Mouse (Mus musculus): ENCODE measurements around the gene Dek. TPM values are rescaled to one million over a fixed set of nuclear protein-coding genes. Genes with fewer than 3 reads are reported as not detected.

Gene Dek
- polyA plus RNA-seq, 2 experiments, result 167 to 330 TPM

DNA sequence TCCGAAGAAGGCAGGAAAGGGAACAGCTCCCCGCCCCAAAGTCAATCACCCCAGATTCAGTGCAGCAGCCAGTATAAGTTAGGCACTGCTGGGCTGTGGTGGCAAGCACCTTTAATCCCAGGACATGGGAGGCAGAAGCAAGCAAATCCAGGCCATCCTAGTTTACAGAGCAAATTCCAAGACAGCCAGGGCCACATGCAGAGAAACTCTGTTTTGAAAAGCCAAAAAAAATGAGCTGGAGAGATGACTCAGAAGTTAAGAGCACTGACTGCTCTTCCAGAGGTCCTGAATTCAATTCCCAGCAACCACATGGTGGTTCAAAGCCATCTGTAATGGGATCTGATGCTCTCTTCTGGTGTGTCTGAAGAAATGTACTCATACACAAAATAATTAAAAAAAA lies 12.2 kb downstream of the Dek start:
- ATAC-seq (ENCODE audit: insufficient read depth), result no peak
- TF ChIP-seq EP300 (IDR thresholded peaks at IDR 0.05; ENCODE audit: low read depth) (no peak), CTCF (IDR thresholded peaks at IDR 0.05; ENCODE audit: low read depth) (no peak)

DNA sequence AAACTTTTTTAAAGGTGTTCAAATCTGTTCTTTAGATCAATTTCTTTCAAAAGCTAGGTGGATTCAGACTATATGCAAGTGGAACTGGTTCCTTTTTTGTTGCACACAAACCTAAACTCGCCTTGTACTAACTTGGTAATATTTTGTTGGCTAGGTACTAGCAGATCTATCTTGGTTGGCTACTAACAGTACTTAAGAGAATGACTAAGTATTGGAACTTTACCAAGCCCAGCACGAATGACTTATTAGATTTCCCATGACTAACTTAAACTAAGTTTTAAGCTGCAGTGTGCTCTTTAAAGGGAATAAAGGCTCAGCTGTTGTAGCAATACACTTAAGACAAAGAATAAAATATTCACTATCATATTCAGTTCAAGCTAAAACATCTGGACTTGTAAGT lies 16.7 kb downstream of the Dek start:
- H3K36me3 ChIP-seq (replicated peaks; ENCODE audit: control insufficient read depth, insufficient read depth, low read depth), result peaks cover 85% of the 10 kb centered on the region
- DNase-seq (ENCODE audit: low read depth in 3 of 3, low spot score in 3 of 3) (no peak), ATAC-seq (ENCODE audit: insufficient read depth) (no peak)
- H3K27ac ChIP-seq, result no peak overlapping the region
- H3K4me1 ChIP-seq (replicated peaks; ENCODE audit: control insufficient read depth in 2 of 2, insufficient read depth in 2 of 2, low read length in 1 of 2), result no peaks in the 10 kb centered on the region
- no peak overlapping the region for H3K4me3 ChIP-seq (ENCODE audit: insufficient read depth in 1 of 2, low read depth in 2 of 2, low read length in 2 of 2)
- no peak overlapping the region for H3K4me2 ChIP-seq (ENCODE audit: low read depth)
- WGBS (ENCODE audit: insufficient replicate concordance), result 85% methylated on average over 2 of the region's 2 CpGs
- TF ChIP-seq EP300 (IDR thresholded peaks at IDR 0.05; ENCODE audit: low read depth) (no peak), CTCF (IDR thresholded peaks at IDR 0.05; ENCODE audit: low read depth) (no peak)
- H3K9me3 ChIP-seq (ENCODE audit: control insufficient read depth, low read length), result no peaks in the 10 kb centered on the region
- no peaks in the 10 kb centered on the region for H3K27me3 ChIP-seq (ENCODE audit: control insufficient read depth, insufficient read depth, low read length)
- no peak overlapping the region for H3K9ac ChIP-seq (replicated peaks)

More for the DNA sequence above, 12.2 kb downstream of the Dek start:
- Histone ChIP-seq H3K9ac (replicated peaks) (no peak overlapping the region), H3K4me1 (replicated peaks; ENCODE audit: control insufficient read depth in 2 of 2, insufficient read depth in 2 of 2, low read length in 1 of 2) (no peaks in the 10 kb centered on the region), H3K27ac (no peak overlapping the region), H3K9me3 (ENCODE audit: control insufficient read depth, low read length) (no peaks in the 10 kb centered on the region), H3K36me3 (replicated peaks; ENCODE audit: control insufficient read depth, insufficient read depth, low read depth) (peaks cover 90% of the 10 kb centered on the region), H3K27me3 (ENCODE audit: control insufficient read depth, insufficient read depth, low read length) (no peaks in the 10 kb centered on the region), H3K4me2 (ENCODE audit: low read depth) (no peak overlapping the region), H3K4me3 (ENCODE audit: insufficient read depth in 1 of 2, low read depth in 2 of 2, low read length in 2 of 2) (no peak overlapping the region)
- DNase-seq (ENCODE audit: low read depth in 3 of 3, low spot score in 3 of 3), result no peak
- 90% methylated on average over 2 of the region's 2 CpGs for WGBS (ENCODE audit: insufficient replicate concordance)

DNA sequence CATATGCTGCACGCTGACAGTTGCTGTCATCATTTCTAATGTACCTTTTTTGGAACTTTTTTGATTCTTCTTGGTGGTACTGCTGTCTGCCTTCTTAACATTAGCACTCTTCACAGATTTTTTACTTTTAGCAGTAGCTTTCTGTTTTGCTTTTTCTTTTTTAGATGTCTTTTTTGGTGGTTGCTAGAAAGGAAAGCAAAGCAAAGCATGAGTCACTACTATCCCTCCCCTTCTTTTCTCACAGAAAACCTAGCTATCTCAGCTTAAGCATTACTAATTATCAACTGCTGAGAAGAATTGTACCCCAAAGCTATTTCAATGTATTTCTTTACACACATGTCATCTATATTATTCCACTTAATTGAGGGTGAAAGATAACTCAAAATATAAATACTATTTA lies 17.6 kb downstream of the Dek start:
- no peak for TF ChIP-seq EP300 (IDR thresholded peaks at IDR 0.05; ENCODE audit: low read depth)
- no peak for TF ChIP-seq CTCF (IDR thresholded peaks at IDR 0.05; ENCODE audit: low read depth)
- H3K27ac ChIP-seq, result no peak overlapping the region
- ATAC-seq (ENCODE audit: insufficient read depth), result no peak
- DNase-seq (ENCODE audit: low read depth in 3 of 3, low spot score in 3 of 3), result no peak
- H3K4me2 ChIP-seq (ENCODE audit: low read depth), result no peak overlapping the region
- 80% methylated on average over 1 of the region's 1 CpGs for WGBS (ENCODE audit: insufficient replicate concordance)
- no peak overlapping the region for H3K4me3 ChIP-seq (ENCODE audit: insufficient read depth in 1 of 2, low read depth in 2 of 2, low read length in 2 of 2)
- no peaks in the 10 kb centered on the region for H3K9me3 ChIP-seq (ENCODE audit: control insufficient read depth, low read length)
- H3K4me1 ChIP-seq (replicated peaks; ENCODE audit: control insufficient read depth in 2 of 2, insufficient read depth in 2 of 2, low read length in 1 of 2), result no peaks in the 10 kb centered on the region
- no peak overlapping the region for H3K9ac ChIP-seq (replicated peaks)
- H3K36me3 ChIP-seq (replicated peaks; ENCODE audit: control insufficient read depth, insufficient read depth, low read depth), result peaks cover 81% of the 10 kb centered on the region
- no peaks in the 10 kb centered on the region for H3K27me3 ChIP-seq (ENCODE audit: control insufficient read depth, insufficient read depth, low read length)

DNA sequence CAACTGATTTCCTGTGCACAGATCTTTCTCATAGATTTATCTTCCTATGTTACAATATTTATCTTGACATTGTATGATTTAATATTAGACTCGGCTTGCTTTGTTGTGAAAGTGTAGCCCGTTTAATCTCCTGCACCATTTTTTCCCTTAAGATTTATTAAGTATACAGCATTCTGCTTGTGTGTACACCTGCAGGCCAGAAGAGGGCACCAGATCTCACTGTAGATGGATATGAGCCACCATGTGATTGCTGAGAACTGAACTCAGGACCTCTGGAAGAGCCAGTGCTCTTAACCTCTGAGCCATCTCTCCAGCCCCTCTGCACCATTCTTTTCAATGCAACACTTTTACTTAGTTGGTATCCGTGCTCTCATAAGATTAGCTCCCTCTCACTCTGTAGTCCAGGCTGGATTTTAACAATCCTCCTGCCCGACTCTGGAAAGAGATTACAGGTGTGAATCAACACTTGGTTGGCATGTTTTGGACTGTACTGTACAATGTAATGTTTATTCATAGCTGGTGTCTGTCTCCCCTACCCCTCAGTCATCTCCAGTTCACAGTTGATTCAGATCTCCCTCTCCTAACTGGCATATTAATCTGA lies 25.0 kb downstream of the Dek start:
- DNase-seq (ENCODE audit: low read depth in 3 of 3, low spot score in 3 of 3), result no peak

DNA sequence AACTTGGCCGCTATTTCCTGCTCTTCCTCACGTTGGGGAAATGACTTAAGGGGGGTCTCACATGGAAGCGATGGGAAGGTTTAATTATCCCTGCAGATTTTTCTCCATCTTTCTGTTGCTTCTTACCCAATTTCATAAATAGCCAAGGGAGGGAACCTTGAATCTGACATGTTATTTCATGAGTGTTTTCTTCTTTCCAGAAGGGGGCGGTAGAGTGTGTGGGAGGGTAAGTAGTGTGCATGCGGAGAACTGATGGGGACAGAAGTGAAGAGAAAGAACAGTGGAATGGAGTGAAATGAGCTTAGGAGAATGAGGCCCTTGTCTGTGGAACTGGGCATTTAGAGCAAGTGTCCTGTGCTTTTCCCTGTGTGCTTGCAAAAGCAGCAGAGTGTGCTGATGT lies 27.2 kb downstream of the Dek start:
- ATAC-seq (ENCODE audit: insufficient read depth) (no peak), DNase-seq (ENCODE audit: low read depth in 3 of 3, low spot score in 3 of 3) (no peak)
- 60% methylated on average over 5 of the region's 5 CpGs for WGBS (ENCODE audit: insufficient replicate concordance)
- Histone ChIP-seq H3K9me3 (ENCODE audit: control insufficient read depth, low read length) (no peaks in the 10 kb centered on the region), H3K27ac (no peak overlapping the region), H3K4me2 (ENCODE audit: low read depth) (no peak overlapping the region), H3K4me1 (replicated peaks; ENCODE audit: control insufficient read depth in 2 of 2, insufficient read depth in 2 of 2, low read length in 1 of 2) (peaks cover 0 to 10% of the 10 kb centered on the region in 2 experiments; a peak in 2 of 4 replicates), H3K4me3 (ENCODE audit: insufficient read depth in 1 of 2, low read depth in 2 of 2, low read length in 2 of 2) (no peak overlapping the region), H3K9ac (replicated peaks) (no peak overlapping the region), H3K36me3 (replicated peaks; ENCODE audit: control insufficient read depth, insufficient read depth, low read depth) (peaks cover 6% of the 10 kb centered on the region), H3K27me3 (ENCODE audit: control insufficient read depth, insufficient read depth, low read length) (no peaks in the 10 kb centered on the region)
- TF ChIP-seq EP300 (IDR thresholded peaks at IDR 0.05; ENCODE audit: low read depth), result no peak
- peak; percentile 59 for TF ChIP-seq CTCF (IDR thresholded peaks at IDR 0.05; ENCODE audit: low read depth)

More for the DNA sequence above, 25.0 kb downstream of the Dek start:
- Histone ChIP-seq H3K4me3 (ENCODE audit: insufficient read depth in 1 of 2, low read depth in 2 of 2, low read length in 2 of 2) (no peak overlapping the region), H3K27me3 (ENCODE audit: control insufficient read depth, insufficient read depth, low read length) (no peaks in the 10 kb centered on the region), H3K9me3 (ENCODE audit: control insufficient read depth, low read length) (no peaks in the 10 kb centered on the region), H3K4me1 (replicated peaks; ENCODE audit: control insufficient read depth in 2 of 2, insufficient read depth in 2 of 2, low read length in 1 of 2) (peaks cover 0 to 10% of the 10 kb centered on the region in 2 experiments; a peak in 2 of 4 replicates), H3K36me3 (replicated peaks; ENCODE audit: control insufficient read depth, insufficient read depth, low read depth) (peaks cover 22% of the 10 kb centered on the region), H3K4me2 (ENCODE audit: low read depth) (no peak overlapping the region), H3K9ac (replicated peaks) (no peak overlapping the region), H3K27ac (no peak overlapping the region)
- WGBS (ENCODE audit: insufficient replicate concordance), result 83% methylated on average over 4 of the region's 4 CpGs
- 0 out of 2 replicates have a peak, but pooled peaks have one; percentile 25 for ATAC-seq (ENCODE audit: insufficient read depth)
- TF ChIP-seq CTCF (IDR thresholded peaks at IDR 0.05; ENCODE audit: low read depth), result peak; percentile 80
- no peak for TF ChIP-seq EP300 (IDR thresholded peaks at IDR 0.05; ENCODE audit: low read depth)
